Mouse (Mus musculus): ENCODE results near the gene Mtcl1. TPM values are rescaled to one million over a fixed set of nuclear protein-coding genes. Genes with fewer than 3 reads are reported as not detected.

The Mtcl1 gene
- polyA plus RNA-seq, 1 experiment from 2014 or later: 14.3 TPM

- no peak overlapping the region for H3K4me3 ChIP-seq (ENCODE audit: low read depth, low read length)
- H3K4me1 ChIP-seq (ENCODE audit: insufficient read depth): 0 out of 2 replicates have a peak, but pooled peaks cover 5% of the 10 kb centered on the region
- no peak for DNase-seq
- H3K9me3 ChIP-seq (ENCODE audit: low read depth, low read length): no peaks in the 10 kb centered on the region
- H3K36me3 ChIP-seq (ENCODE audit: insufficient read depth): no peaks in the 10 kb centered on the region
- H3K27me3 ChIP-seq (ENCODE audit: insufficient read depth, low read length): no peaks in the 10 kb centered on the region
- H3K27ac ChIP-seq (ENCODE audit: low read depth): no peak overlapping the region
- no peak overlapping the region for H3K4me2 ChIP-seq
- WGBS: 86% methylated on average over 5 of the region's 5 CpGs
- no peak for TF ChIP-seq CTCF (IDR thresholded peaks at IDR 0.05; ENCODE audit: low read depth)
- H3K9ac ChIP-seq: no peak overlapping the region
- no peak for ATAC-seq (ENCODE audit: insufficient read depth)
Observed at GRCm38 (mm10) chr17:66317156-66317555, 132.4 kb downstream of the Mtcl1 start.

DNA sequence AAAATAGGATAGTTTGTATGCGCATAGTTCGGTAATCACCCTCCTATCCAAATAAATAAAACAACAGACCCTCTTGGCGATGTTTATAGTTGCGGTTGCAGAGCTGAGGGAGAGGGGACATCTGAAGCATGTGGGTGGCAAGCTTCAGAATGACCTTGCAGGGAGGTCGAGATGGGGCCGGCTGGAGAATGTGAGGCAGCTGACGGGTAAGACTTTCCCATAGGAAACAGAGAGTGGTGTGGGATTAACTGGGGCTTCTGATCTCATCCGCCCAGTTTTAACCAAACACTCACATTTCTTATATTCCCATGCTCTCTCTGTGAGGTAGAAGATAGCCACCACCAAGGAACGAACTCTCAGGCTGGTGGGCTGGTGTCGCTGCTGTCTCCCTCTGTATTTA, 134.1 kb downstream of the Mtcl1 start:
- peak; percentile 75 for DNase-seq
- no peak overlapping the region for H3K9ac ChIP-seq
- H3K4me1 ChIP-seq (ENCODE audit: insufficient read depth): 0 out of 2 replicates have a peak, but pooled peaks cover 5% of the 10 kb centered on the region
- H3K27ac ChIP-seq (ENCODE audit: low read depth): peak overlapping the region; percentile 12; the same call in 1 of the 2 replicates
- no peak overlapping the region for H3K4me3 ChIP-seq (ENCODE audit: low read depth, low read length)
- no peaks in the 10 kb centered on the region for H3K9me3 ChIP-seq (ENCODE audit: low read depth, low read length)
- H3K4me2 ChIP-seq: peak overlapping the region; percentile 46
- H3K27me3 ChIP-seq (ENCODE audit: insufficient read depth, low read length): no peaks in the 10 kb centered on the region
- 7% methylated on average over 10 of the region's 10 CpGs for WGBS
- TF ChIP-seq CTCF (IDR thresholded peaks at IDR 0.05; ENCODE audit: low read depth): no peak
- ATAC-seq (ENCODE audit: insufficient read depth): peak; percentile 90
- H3K36me3 ChIP-seq (ENCODE audit: insufficient read depth): no peaks in the 10 kb centered on the region

DNA sequence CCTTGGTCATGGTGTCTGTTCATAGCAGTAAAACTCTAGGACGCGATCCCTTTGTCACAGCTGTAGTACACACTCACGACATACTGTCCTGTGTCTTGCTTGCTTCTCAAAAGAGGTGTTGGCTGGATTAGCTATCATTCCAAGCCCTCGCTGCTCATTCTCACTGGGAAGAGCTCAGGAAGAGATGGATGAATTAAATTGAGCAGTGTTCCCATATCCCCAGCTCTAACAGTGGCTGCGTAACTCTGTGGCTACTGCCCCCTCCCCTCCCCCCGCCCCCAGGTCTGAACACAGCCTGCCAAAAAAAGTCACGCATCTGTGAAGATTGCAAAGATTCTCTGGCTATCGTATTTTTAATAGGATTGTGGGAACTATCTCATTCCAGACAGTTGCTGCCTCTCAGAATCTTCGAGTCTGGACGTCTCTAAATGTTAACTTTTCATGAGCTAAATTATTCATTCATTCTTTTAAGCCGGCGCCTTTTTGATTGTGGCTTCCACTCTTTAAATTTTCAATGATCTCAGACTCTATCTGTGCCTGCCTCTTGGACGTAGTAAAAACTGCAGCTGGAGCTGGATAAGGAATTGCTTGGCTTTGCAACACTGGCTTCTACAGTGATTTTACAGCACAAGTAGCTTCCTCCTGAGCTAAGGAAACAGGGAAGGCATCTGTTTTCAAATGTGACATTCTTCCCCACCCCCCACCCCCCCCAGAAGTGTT, 134.8 kb downstream of the Mtcl1 start:
- Histone ChIP-seq H3K4me2 (peak overlapping the region; percentile 46), H3K27me3 (ENCODE audit: insufficient read depth, low read length) (no peaks in the 10 kb centered on the region), H3K27ac (ENCODE audit: low read depth) (peak overlapping the region; percentile 51), H3K4me1 (ENCODE audit: insufficient read depth) (0 out of 2 replicates have a peak, but pooled peaks cover 5% of the 10 kb centered on the region), H3K9me3 (ENCODE audit: low read depth, low read length) (no peaks in the 10 kb centered on the region), H3K9ac (no peak overlapping the region), H3K36me3 (ENCODE audit: insufficient read depth) (no peaks in the 10 kb centered on the region), H3K4me3 (ENCODE audit: low read depth, low read length) (no peak overlapping the region)
- peak; percentile 66 for DNase-seq
- peak; percentile 78; the same call in 1 of the 2 replicates for ATAC-seq (ENCODE audit: insufficient read depth)
- no peak for TF ChIP-seq CTCF (IDR thresholded peaks at IDR 0.05; ENCODE audit: low read depth)
- WGBS: 42% methylated on average over 13 of the region's 13 CpGs

- Histone ChIP-seq H3K4me1 (ENCODE audit: insufficient read depth) (no peaks in the 10 kb centered on the region), H3K9ac (no peak overlapping the region), H3K27me3 (ENCODE audit: insufficient read depth, low read length) (no peaks in the 10 kb centered on the region), H3K4me3 (ENCODE audit: low read depth, low read length) (no peak overlapping the region), H3K27ac (ENCODE audit: low read depth) (no peak overlapping the region), H3K36me3 (ENCODE audit: insufficient read depth) (no peaks in the 10 kb centered on the region), H3K4me2 (no peak overlapping the region), H3K9me3 (ENCODE audit: low read depth, low read length) (no peaks in the 10 kb centered on the region)
- no peak for DNase-seq
- 86% methylated on average over 7 of the region's 7 CpGs for WGBS
- ATAC-seq (ENCODE audit: insufficient read depth): no peak
- TF ChIP-seq CTCF (IDR thresholded peaks at IDR 0.05; ENCODE audit: low read depth): no peak
Observed at GRCm38 (mm10) chr17:66301906-66302305, 147.6 kb downstream of the Mtcl1 start.

- Histone ChIP-seq H3K9ac (no peak overlapping the region), H3K9me3 (ENCODE audit: low read depth, low read length) (no peaks in the 10 kb centered on the region), H3K4me1 (ENCODE audit: insufficient read depth) (no peaks in the 10 kb centered on the region), H3K36me3 (ENCODE audit: insufficient read depth) (no peaks in the 10 kb centered on the region), H3K4me3 (ENCODE audit: low read depth, low read length) (no peak overlapping the region), H3K27ac (ENCODE audit: low read depth) (no peak overlapping the region), H3K27me3 (ENCODE audit: insufficient read depth, low read length) (no peaks in the 10 kb centered on the region), H3K4me2 (no peak overlapping the region)
- no peak for TF ChIP-seq CTCF (IDR thresholded peaks at IDR 0.05; ENCODE audit: low read depth)
- no peak for ATAC-seq (ENCODE audit: insufficient read depth)
- 73% methylated on average over 4 of the region's 4 CpGs for WGBS
- no peak for DNase-seq
Observed at GRCm38 (mm10) chr17:66301267-66301666, 148.3 kb downstream of the Mtcl1 start.

- no peak for TF ChIP-seq CTCF (IDR thresholded peaks at IDR 0.05; ENCODE audit: low read depth)
- Histone ChIP-seq H3K27me3 (ENCODE audit: insufficient read depth, low read length) (no peaks in the 10 kb centered on the region), H3K4me3 (ENCODE audit: low read depth, low read length) (no peak overlapping the region), H3K27ac (ENCODE audit: low read depth) (no peak overlapping the region), H3K9ac (no peak overlapping the region), H3K4me2 (no peak overlapping the region), H3K36me3 (ENCODE audit: insufficient read depth) (no peaks in the 10 kb centered on the region), H3K4me1 (ENCODE audit: insufficient read depth) (no peaks in the 10 kb centered on the region), H3K9me3 (ENCODE audit: low read depth, low read length) (no peaks in the 10 kb centered on the region)
- WGBS: 85% methylated on average over 3 of the region's 3 CpGs
- DNase-seq (no peak), ATAC-seq (ENCODE audit: insufficient read depth) (no peak)
Observed at GRCm38 (mm10) chr17:66297721-66298120, 151.8 kb downstream of the Mtcl1 start.

DNA sequence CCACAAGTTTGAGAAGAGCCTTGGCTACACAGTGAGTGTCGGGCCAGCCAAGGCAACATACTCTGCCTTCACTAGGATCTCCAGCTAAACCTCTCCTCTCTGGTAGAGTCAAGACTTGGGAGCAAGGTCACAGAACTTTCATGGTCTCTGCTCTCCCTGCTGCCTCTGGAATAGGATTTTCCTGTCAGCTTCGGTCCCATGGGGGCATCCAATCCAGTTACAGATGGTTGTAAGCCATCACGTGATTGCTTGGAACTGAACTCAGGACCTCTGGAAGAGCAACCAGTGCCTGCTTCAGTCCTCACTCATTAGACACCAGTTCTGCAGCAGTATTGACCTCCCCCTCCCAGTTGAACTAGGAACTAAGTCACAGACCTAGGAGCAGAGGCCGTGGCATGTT, 156.0 kb downstream of the Mtcl1 start:
- no peak for DNase-seq
- Histone ChIP-seq H3K4me3 (ENCODE audit: low read depth, low read length) (no peak overlapping the region), H3K27me3 (ENCODE audit: insufficient read depth, low read length) (no peaks in the 10 kb centered on the region), H3K4me2 (no peak overlapping the region), H3K9me3 (ENCODE audit: low read depth, low read length) (no peaks in the 10 kb centered on the region), H3K9ac (no peak overlapping the region), H3K4me1 (ENCODE audit: insufficient read depth) (no peaks in the 10 kb centered on the region), H3K36me3 (ENCODE audit: insufficient read depth) (no peaks in the 10 kb centered on the region), H3K27ac (ENCODE audit: low read depth) (no peak overlapping the region)
- no peak for TF ChIP-seq CTCF (IDR thresholded peaks at IDR 0.05; ENCODE audit: low read depth)
- no peak for ATAC-seq (ENCODE audit: insufficient read depth)
- WGBS: 84% methylated on average over 4 of the region's 4 CpGs

All from lung, embryonic 14.5 days (tissue).